Mouse (Mus musculus) thymus, adult 2 months (tissue): ENCODE measurements at regions not wholly inside any gene's neighbourhood (a gene's known extent, or its start where the extent isn't known, plus 50 kb on each side); places are given as distances from the start of the nearest gene placed in this dataset.

ENCODE experiments used
- CTCF ChIP-seq: fragments of 200-500 bp; IDR thresholded peaks from 2 replicates; pipeline ENCODE4 v1.5.1; 2012; ENCODE audit warnings: mild to moderate bottlenecking, control low read depth, low read length, moderate library complexity, borderline replicate concordance; ENCODE audit not compliant: control insufficient read depth, poor library complexity, insufficient read depth; ENCODE audit errors: extremely low read depth
- POLR2A ChIP-seq: fragments of 200-500 bp; IDR thresholded peaks from 2 replicates; pipeline ENCODE4 v1.6.1; 2012; ENCODE audit warnings: mild to moderate bottlenecking, low read length, control low read depth, moderate library complexity; ENCODE audit not compliant: control insufficient read depth, poor library complexity, insufficient read depth; ENCODE audit errors: extremely low read depth

- no peak for TF ChIP-seq CTCF
- no peak for TF ChIP-seq POLR2A
Measured at GRCm38 (mm10) chr19:37795552-37796343, 98.2 kb downstream of the Cyp26a1 start.
